Mouse (Mus musculus) megakaryocyte progenitor cell, adult 5-6 weeks (primary cell): Measurements from ENCODE around the gene Chid1. TPM values are rescaled to one million over a fixed set of nuclear protein-coding genes. Genes with fewer than 3 reads are reported as not detected.
"Not testable (repeated sequence)": the region's sequence is repeated elsewhere in the genome, so short reads cannot be mapped to it uniquely, and the experiment has no call there.

Source experiments
- ATAC-seq: replicated peaks from 2 replicates; pipeline ENCODE4 v1.8.0; 2016; ENCODE audit warnings: mild to moderate bottlenecking, moderate TSS enrichment, inconsistent platforms; ENCODE audit not compliant: poor library complexity
- total RNA-seq, 2 experiments: library from RNA; stranded (forward) in 1 of 2; stranded (reverse) in 1 of 2; fragments of 157-497, 149-512 nt in 1 of 2; fragments of 200-1000 nt in 1 of 2; gene quantifications; 2 replicates each; pipeline versions ENCODE4 v1.2.3 to v1.2.4; 2015 to 2017

Gene Chid1
- total RNA-seq, 2 experiments from 2014 or later = 5.8 to 38.7 TPM

- ATAC-seq = no peak
Observed at GRCm38 (mm10) chr7:141464603-141465201, 75.0 kb downstream of the Chid1 start.

- ATAC-seq = no peak
Observed at GRCm38 (mm10) chr7:141463824-141464602, 75.6 kb downstream of the Chid1 start.

- no peak for ATAC-seq
Observed at GRCm38 (mm10) chr7:141462333-141462821, 77.3 kb downstream of the Chid1 start.

GRCm38 (mm10) chr7:141461521-141462332 lies 77.9 kb downstream of the Chid1 start:
- ATAC-seq = 0 out of 2 replicates have a peak, but pooled peaks have one; percentile 11

- ATAC-seq = peak; percentile 40
Observed at GRCm38 (mm10) chr7:141460391-141461113, 79.1 kb downstream of the Chid1 start, which contains the start of gene Cracr2b. Cracr2b (plus strand) TSS chr7:141461094.

- no peak for ATAC-seq
Observed at GRCm38 (mm10) chr7:141460001-141460390, 79.7 kb downstream of the Chid1 start.

- no peak for ATAC-seq
Observed at GRCm38 (mm10) chr7:141459301-141459711, 80.4 kb downstream of the Chid1 start.

- ATAC-seq = no peak
Observed at GRCm38 (mm10) chr7:141458661-141459060, 81.0 kb downstream of the Chid1 start.

- ATAC-seq = peak; percentile 12; the same call in 1 of the 2 replicates
Observed at GRCm38 (mm10) chr7:141457986-141458660, 81.5 kb downstream of the Chid1 start.

GRCm38 (mm10) chr7:141457236-141457635 lies 82.4 kb downstream of the Chid1 start:
- no peak for ATAC-seq

GRCm38 (mm10) chr7:141456739-141457138 lies 82.9 kb downstream of the Chid1 start:
- ATAC-seq = no peak

- peak; percentile 36 for ATAC-seq
Observed at GRCm38 (mm10) chr7:141455610-141456314, 83.9 kb downstream of the Chid1 start.

- ATAC-seq = peak; percentile 74
Observed at GRCm38 (mm10) chr7:141454967-141455551, 84.6 kb downstream of the Chid1 start, which contains the start of gene Pnpla2. Pnpla2 (plus strand) TSS chr7:141455198.

- no peak for ATAC-seq
Observed at GRCm38 (mm10) chr7:141453636-141454035, 86.0 kb downstream of the Chid1 start.

- no peak for ATAC-seq
Observed at GRCm38 (mm10) chr7:141451928-141452327, 87.7 kb downstream of the Chid1 start.

GRCm38 (mm10) chr7:141447110-141447991 lies 92.3 kb downstream of the Chid1 start, which contains the start of gene Rplp2:
Rplp2 (plus strand) TSS chr7:141447370.
- peak; percentile 76 for ATAC-seq

- not testable (repeated sequence) for ATAC-seq
Observed at GRCm38 (mm10) chr7:141446374-141446773, 93.3 kb downstream of the Chid1 start.

GRCm38 (mm10) chr7:141443828-141444237 lies 95.8 kb downstream of the Chid1 start, which contains the start of gene Pidd1:
Pidd1 (minus strand) TSS chr7:141444025.
- peak; percentile 48 for ATAC-seq
